Mouse (Mus musculus) NIH3T3 (cell line): ENCODE measurements at regions not wholly inside any gene's neighbourhood (a gene's known extent, or its start where the extent isn't known, plus 50 kb on each side); places are given as distances from the start of the nearest gene placed in this dataset.

Experiments
- DNase-seq: peaks from one replicate; pipeline ENCODE4 v3.0.0-alpha.2; 2012; ENCODE audit warnings: low read depth

DNA sequence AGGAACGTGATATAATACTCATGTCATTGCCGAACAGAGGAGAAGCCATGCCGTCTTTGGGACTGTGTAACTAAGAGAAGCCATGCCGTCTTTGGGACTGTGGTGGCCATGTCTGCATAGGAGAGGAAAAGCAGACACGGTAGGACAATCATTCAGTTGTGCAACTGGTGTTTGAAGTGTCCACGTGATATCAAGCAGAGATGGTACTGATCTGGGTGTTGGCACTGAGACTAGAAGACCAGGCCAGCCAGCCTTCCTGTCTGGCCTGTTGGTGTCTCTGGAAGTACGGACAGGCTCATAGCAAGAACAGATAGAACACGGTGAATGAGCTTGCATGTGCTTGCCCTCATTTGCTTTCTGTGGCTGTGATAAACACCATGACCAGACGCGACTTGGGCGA lies 175.7 kb downstream of the Slc38a4 start:
- DNase-seq = no peak

DNA sequence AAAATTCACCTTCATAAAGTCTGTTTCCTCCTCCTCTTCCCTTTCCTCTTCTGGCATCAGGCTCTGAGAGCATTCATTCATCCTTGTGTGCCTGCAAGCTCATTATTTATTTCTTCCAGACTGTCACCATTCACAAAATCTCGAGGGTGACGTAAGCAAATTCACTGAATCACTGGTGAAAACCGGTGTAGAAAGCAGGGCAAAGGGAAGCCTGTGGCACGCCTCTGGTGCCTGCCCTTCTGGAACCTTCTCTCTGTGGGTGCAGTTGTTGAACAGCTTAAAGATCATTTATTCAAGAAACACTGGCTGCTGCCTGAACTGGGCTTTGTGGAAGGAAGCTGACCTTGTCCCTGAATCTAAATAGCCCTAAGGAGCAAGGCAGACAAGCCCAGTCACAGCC lies 177.0 kb downstream of the Slc38a4 start:
- peak; percentile 68 for DNase-seq

DNA sequence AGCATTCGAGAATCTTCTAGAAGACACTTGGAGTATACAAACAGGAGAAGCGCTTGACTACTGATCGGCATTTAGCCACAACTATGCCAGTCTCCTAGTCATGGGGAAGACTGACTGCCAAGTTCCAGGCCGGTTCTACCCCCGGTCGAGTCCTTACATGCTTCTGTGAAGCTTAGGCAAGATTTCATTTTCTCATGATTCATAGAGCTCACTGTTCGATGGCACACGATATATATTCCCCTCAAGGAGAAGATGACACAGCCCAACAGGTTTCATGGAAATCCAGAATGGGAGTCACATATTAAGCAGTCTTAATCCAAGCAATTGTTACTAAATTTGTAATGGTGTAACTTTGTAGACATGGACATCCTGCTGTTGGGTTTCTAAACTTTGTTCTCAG lies 177.8 kb downstream of the Slc38a4 start:
- peak; percentile 64 for DNase-seq

DNA sequence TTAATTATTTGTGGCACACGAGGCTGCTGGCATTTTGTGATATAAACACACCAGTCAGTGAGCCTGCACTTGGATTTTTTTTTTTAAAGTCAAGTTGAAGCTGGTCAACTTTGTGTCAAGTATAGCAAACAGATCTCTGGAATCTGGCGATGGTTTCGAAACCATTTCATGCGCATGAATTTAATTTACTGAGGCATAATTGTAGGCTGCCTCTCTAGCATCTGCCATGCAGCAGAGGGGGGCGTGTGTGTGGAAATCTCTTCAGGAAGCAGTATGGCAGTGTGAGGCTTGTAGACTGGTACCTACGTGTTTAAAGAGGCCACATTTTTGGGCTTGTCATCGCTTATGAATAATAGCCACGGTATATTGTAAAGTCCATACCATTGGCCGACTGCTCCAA lies 177.7 kb upstream of the Slc38a2 start:
- peak; percentile 79 for DNase-seq

DNA sequence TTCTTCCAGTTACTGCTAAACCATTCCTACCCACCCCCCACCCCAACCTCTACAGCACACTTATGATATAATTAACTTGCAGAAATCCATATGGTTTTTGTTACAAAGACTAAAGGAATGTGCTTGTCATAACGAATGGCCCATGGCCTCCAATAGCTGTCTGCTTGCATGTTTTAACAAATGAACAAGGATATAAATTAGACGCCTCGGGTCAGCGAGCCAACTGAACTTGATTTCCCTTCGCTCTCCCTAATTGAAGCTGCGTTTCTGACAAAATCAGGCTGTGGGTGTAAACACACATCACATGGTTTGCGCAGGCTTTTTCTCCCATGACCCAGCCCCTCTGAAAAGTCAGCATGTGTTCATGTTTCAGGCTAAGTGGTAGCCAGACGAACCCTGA lies 174.6 kb upstream of the Slc38a2 start:
- peak; percentile 85 for DNase-seq

DNA sequence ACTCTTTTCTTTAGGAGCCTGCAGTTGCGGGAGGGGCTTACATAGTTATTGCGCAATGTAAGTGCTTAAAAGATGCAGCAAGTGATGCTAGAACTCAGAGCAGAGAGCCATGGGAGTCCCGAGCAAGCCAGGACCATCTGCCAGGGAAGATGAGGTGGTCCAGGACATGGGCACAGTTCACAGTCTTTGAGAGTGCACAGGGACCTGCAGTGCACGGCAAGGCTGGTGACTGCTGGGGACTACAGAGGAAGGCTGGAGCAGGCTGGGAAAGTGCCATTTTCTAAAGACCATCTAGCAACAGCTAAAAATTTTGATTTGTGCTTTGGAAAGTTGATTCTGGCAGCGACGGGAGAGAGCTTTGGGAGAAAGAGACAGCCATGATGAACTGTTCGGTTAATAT lies 174.0 kb upstream of the Slc38a2 start:
- peak; percentile 57 for DNase-seq

DNA sequence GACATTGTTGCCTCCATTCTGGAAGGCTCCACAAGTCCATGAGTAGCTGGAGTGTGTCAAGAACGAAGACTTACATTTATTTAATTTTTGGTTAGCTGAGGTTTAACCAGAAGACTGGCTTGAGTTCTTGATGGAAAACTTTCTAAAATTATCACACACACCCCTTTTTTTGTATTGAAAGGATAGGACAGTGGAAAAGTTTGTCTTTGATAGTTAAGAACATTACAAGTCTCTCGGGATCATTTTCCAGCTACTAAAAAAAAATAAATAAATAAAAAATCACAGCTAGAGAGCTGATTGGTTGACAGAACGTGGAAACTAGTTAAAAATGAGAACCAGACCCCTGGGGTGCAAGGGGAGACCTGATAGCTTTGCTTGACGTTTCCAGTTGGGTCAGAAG lies 173.6 kb upstream of the Slc38a2 start:
- no peak for DNase-seq

DNA sequence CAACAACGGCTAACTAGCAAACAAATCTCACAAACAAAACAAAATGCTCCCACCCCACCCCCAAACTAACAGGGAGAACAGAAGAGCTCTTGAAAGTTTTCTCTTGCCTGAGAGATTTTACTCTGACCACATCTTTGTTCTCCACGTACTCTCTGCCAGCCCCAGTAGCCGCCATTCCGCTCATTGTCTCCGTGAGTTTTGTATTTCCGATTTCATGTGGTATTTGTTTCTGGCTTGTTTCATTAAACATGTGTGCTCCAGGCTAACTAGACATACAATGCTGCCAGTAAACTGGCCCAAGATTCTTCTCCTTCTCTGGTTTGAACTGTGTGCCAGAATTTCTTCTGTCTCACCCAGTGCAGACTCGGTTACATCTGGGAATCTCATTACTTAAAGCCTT lies 168.2 kb upstream of the Slc38a2 start:
- no peak for DNase-seq

DNA sequence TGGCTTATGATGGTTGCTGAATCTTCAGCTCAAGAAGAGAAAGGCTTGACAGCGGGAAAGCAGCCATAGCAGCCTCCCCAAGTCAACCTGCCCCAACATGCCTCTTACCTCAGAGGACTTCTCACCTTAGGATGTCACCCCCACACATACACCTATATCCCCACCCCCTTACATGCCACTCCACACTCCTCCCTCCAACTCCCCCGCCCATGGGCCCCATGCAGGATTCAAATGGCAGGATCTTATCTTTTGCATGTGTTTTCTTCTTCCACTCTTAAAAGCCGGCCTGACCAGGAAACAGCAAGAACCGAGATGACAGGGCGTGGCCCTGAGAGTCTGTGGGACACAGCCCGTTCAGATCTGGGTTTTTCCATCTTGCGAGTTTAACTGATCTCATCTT lies 166.4 kb upstream of the Slc38a2 start:
- no peak for DNase-seq

DNA sequence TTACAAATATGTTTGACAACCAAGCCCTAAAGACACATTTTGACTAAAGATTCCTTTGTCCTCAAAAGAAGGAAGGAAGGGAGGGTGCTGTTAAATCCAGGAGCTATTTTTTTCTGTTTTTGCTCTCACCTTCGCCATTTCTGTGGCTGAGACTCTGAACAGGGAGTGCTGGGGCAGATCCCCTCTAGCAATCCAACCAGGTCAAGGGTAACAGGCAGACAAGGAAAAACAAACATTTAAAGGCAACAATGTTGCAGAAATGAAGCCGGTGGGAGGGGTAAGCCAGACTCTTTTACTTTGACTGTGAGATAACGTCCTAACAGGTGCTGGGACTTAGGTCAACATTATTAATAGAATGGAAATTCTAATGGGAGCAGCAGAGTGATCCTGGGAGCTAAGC lies 158.2 kb upstream of the Slc38a2 start:
- no peak for DNase-seq

DNA sequence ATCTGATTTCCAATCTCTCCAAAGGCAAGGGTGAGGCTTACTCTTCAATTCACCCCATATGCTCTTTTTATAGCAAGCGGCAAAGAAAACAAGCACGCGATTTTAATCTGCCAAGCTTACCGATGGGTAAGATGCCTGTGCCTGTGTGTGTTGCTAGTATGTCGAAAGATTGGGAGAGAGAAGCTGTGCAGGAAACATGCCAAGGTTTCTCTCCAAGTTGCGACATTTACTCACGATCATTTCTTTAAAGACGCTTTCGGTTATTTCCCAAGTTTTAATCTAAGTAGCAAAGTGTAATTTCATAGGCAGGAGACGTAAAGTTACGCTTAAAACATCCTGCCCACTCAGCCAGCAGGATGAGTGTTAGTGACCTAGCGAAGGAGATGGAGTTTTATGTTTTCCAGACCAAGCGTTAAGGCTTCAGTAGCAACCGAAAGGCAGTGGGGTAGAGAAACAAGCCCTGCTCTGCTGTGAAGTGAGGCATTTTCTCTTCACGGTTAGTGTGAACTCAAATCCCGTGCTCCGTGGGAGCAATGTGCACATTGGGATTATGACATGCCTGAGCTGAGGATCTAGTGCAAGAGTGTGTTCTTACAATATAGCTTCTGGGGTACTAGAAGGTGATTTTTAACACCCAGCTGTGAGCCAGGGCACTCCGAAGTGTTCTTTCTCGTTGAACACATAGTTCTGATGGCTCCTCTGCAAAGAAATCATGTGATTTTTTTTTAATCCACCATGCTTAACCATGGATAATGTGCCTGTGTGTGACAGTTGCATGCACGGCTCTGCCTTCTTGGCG lies 152.6 kb upstream of the Slc38a2 start:
- peak; percentile 90 for DNase-seq

DNA sequence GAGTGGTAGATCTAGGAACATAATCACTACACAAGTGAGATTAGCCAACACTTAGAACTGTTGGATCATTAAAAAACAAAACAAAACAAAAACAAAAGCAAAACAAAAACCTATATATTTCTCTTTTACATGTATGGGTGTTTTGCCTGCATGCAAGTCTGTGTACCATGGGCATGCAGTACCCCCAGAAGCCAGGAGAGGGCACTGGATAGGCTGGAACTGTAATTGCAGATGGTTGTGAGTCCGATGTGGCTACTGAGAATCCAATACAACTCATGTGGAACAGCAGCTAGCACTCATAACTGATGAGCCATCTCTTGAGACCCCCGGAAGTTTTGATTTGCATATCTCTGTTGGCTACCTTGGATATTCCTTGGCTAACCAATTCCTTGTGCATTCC lies 148.6 kb upstream of the Slc38a2 start:
- DNase-seq = peak; percentile 54

DNA sequence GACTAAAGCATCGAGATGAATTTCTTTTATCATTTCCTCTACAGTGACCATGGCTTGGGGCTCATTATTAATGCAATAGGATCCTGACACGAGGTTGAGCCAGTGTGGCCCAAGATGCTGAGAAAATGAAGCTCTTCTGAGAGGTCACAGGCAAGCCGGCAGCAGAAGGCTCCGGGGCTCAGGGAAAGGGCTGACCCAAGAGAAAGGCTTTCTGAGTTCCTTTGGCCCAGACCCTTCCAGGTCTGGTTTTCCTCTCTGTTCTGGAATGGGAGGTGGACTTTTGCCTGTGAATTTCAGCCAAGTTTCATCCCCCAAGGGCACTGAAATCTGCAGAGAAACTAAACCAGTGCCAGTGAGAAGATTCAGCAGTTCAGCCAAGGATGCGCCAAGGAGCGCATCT lies 145.7 kb upstream of the Slc38a2 start:
- DNase-seq = peak; percentile 37

DNA sequence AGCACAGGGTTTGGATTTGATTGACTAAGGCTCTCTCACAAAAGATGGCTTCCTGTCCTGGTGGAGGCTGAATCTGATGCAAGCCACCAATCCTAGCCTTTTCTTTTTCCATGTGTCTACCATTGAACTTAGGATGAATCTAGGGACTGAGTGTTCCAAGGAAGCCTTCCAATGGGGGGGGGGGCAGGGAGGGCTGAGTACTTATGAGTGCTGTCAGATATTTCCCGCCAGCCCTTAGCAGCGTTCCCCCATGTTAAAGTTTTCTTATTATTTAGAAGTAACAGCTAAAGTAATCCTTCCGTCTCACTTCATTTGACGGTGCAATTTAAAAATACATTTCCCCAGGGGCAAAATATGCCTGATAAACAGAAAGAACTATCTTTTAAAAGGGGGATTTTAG lies 144.8 kb upstream of the Slc38a2 start:
- no peak for DNase-seq

DNA sequence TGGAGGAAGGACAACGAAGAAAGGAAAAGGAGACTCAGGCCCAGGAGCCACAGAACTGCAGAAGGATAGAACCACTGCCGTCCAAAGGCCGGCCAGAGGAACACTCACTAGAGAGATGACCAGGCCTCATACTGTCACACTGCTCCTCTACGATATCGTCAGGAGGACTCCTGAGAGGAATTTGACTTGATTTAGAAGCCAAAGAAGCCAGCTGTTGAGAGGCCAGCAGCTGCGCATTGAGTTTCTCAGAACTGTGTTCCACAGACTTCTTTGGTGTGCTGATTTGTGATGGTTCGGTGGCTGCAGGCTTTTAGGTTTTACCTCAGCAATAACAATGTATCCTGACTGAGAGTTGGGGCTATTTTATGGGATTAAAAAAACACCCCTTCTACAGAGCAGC lies 144.1 kb upstream of the Slc38a2 start:
- DNase-seq = no peak

DNA sequence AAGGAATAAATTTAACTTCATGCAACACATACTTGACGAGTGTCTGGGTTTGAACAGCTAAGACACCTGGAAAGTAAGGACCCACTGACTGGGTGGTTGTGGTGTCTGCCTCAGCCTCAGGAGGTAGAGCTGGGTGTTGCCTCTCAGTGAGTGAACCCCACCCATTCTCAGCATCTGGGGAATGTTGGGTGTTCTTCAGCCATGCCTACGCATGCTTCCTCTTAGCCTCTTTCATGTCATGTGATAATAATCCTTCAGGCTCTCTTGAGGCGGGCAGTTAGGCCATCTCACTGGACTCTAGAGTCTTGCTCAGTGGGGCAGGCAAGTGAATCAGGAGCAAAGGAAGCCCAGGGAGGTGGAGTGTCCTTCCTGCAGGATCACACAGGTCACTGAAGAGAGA lies 143.4 kb upstream of the Slc38a2 start:
- no peak for DNase-seq

DNA sequence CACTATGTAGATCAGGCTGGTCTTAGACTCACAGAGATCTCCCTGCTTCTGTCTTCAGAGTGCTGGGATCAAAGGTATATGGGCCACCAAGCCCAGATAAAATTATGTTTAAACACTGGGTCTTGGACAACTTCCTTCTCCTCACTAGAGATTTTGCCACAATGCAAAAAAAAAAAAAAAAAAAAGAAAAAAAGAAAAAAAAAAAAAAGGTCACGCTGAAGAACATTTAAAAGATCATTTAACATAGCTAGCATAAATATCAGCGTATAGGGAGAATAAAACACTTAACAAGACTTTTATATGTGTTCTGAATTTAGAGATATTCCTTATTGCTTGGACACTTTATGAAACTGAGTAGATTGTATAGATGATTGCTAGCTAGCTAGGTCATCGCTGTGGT lies 137.1 kb upstream of the Slc38a2 start:
- no peak for DNase-seq

DNA sequence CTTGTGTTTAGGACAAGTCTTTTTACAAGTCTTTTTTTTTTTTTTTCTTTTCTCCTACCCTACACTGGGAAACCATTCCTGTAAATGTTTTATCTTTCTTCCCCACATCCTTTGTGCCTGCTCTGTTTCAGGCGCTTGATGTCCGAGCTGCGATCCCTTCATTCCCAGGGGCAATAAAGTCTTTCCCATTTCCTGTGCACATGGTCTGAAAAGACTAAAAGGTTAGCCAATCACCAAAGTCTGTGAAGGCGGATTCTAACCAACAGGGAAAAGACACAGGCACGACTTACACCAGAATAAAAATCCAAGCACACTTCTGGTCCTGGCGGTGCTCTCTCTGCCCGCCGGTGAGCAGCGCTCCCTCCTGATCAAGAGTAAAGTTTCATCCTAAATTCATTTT lies 135.3 kb upstream of the Slc38a2 start:
- DNase-seq = no peak

DNA sequence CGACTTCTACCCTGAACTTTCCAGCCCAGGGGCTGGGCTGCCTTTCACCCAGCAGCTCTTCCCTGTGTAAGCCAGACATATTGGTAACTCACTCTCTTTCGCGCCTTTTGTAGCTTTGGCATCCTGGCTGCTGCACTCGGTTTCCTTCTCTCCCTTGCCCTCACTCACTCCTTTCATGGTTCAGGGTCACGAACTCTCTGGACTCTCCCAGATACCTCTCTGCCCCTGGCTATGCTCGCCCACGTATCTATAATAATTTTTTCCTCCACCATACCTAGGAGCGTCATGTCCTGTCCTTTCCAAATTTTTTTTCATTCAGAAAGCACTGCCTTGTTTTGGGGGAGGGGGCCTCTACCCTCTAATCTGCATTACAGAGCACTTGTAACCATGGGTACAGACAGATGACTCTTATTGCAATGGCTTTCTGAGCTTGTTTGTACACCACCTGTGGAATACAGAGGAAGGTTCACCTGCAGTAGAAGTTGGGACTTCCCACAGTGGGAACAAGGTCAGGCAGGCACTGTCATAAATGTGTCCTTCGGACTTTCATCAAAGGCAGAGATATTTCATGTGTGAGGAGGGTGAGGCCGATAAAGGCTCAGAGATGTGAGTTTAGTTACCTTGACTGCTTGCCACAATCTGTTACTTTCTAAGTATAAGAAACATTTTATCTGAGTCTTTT lies 134.8 kb upstream of the Slc38a2 start:
- DNase-seq = no peak

DNA sequence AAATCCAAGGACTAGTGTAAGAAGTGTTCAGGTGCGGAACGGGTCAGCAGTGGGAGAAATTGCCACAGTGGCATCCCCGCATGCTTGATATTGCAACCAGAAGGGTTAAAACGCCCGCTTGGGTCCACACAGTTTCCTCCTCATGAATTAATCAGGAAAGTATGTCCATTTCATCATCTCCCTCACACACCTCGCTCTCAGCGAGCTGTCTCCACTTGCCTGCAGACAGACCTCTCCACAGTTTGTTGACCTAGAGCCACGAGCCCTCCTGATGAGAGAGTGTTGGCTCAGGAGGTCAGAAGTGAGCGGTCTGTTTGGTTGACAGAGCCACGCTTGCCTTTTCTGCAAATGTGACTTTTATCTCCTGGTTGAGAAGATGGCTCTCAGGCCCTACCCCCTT lies 132.9 kb upstream of the Slc38a2 start:
- DNase-seq = no peak

DNA sequence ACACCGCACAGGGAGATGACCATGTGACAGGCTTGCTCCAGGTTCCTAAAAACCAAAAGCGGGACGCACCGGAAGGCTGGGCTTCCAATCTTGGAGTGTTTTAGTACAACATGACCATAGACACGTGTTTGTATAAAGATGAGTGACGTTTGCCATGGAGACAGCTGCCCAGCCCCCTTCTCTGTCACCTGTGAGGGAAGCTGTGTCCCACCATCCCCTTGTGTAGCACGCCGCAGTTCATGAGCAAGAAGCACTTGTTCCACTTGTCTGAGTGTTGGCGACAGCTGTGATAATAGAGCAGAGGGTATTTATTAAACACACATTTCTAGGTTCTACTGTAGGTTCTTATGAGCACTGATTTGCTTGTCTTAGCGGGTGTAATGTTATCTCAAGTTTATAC lies 131.7 kb upstream of the Slc38a2 start:
- DNase-seq = no peak

DNA sequence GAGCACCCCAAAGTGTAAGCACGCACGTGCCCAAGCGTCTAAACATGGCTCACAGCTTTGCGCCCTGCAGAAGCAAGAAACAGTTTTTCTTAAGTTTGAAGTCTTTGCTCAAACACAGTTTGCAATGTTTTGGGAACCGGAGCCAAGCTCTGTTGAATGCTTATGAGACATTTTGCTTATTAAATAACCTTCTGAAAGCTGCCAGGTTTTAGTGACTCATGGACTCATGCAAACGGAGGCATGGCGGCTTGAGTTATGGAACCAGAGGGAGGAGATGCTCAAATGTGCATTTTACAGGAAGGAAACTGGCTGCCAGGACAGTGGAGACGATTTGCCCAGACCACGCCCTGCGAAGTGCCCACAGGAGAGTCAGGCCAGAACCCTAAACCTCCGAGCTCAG lies 131.0 kb upstream of the Slc38a2 start:
- peak; percentile 97 for DNase-seq

DNA sequence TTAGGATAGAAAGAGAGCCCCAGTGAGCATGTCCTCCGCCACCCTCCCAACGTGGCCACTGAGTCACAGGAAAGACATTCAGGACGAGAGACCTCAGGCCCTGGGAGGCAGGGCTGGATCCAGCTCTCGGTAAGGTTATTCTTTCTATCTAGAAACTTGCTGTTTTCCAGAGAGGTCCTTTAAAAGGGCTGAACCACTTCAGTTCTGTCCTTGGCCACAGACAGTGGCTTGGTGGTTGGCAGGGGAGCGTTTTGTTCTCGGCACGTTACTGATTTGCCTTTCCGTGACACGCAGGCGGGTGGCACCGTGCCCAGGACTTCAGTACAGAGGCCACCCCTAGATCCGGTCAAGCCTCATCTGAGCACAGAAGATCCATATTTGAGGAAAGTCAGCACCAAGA lies 130.4 kb upstream of the Slc38a2 start:
- DNase-seq = peak; percentile 91

DNA sequence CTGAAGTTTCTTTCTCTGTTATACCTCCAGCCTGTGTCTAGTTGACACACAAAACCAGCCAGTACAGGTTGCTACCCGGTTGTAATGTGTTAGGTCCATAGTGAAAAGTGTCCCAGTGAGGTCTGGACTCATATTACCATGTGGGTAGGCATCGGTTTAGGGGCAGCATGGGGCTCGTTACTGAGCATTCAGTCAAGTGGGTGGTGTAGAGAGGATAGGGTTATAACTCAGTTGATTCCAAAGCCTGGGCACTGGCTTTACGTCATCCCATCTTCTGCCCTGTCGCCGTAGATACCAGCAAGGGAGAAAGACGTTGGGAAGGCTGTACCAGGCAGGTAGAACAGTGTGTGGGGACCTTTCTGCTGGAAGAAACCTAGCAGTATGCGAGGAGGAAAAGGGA lies 129.2 kb upstream of the Slc38a2 start:
- DNase-seq = no peak
